Mouse (Mus musculus) neutrophil, adult 5-6 weeks (primary cell): ENCODE results near the gene Fzd9. TPM values are rescaled to one million over a fixed set of nuclear protein-coding genes. Genes with fewer than 3 reads are reported as not detected.
"Not testable (repeated sequence)": the region's sequence is repeated elsewhere in the genome, so short reads cannot be mapped to it uniquely, and the experiment has no call there.

Experiments
- ATAC-seq: fragments of 151-379, 151-347 bp; 2 replicates; pipeline ENCODE4 v1.8.0; 2017; ENCODE audit warnings: mild to moderate bottlenecking, moderate TSS enrichment; ENCODE audit not compliant: insufficient number of reproducible peaks, poor library complexity, low FRiP score, severe bottlenecking; ENCODE audit errors: extremely low read depth
- total RNA-seq: library from RNA; stranded (forward); fragments of 200-1000 nt; gene quantifications from 2 replicates; pipeline ENCODE4 v1.2.3, GENCODE M21; 2017

The Fzd9 gene
- total RNA-seq, 1 experiment from 2014 or later = not detected

DNA sequence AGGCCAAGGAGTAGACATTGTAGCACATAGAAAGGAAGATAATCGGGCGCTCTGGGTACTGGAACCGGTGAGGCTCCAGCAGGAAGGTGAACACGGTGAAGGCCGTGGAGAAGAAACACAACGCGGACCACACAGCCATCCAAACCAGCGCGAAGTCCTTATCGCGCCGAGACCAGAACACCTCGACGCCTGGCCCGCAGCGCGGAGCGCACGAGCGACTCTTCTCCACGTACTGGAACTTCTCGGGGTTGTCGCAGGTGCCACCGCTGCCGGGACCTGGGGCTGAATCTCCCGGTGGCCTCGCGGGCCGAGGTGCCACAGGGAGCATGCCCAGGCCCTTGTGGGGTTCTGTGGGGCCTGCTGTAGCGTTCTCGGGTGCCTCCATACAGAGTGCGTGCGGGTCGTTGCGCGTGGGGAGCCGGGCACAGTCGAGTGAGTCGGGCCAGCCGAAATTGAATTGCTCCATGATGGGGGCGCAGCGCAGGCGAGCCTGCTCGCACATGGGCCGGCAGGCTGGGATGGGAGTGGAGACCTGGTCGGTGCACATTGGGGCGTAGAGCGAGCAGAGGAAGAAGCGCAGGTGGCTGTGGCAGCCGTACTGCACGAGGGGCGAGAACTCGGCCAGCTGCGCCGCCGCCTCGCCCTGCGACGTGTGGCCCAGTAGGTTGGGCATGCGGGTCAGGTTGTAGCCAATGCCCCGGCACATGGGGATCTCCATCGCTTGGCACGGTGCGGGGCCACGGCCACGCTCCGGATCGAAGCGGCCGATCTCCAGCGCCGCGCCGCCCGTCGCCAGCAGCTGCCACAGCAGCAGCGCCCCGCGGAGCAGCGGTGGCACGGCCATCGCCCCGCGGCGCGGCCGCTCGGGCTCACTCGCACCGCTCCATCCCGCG lies 598 bp downstream of the Fzd9 start:
- ATAC-seq = no peak

DNA sequence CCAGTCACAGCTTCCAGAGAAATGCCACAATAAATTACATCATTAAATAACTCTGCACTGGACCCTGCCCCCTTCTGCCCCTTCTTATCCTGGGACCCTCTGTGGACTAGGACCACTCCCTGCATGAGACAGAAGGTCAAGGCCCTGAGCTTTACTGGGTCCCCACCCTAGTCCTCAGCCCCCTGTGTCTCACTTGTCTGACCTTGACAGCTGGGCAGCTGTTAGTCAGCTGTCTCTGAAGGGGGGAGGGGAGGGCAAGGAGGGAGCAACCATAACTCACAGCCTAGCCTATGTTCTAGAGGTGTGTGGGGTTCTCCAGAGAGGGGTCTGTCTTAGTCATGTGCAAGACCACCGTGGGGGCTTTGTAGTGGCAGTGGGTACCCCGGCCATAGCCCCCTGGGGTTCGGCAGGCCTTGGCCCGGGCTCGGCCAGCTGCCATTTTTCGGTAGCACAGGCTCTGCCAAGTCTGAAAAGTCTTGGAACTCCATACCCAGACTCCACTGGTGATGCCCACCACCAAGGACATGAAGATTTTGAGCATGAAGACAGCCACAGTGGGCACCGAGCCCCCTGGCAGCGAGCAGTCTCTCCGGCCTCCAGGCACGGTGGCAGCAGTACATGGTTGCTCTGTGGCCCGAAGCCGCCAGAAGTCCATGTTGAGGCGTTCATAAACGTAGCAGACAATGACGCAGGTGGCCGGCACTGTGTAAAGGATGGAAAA lies 1.9 kb downstream of the Fzd9 start:
- no peak for ATAC-seq

DNA sequence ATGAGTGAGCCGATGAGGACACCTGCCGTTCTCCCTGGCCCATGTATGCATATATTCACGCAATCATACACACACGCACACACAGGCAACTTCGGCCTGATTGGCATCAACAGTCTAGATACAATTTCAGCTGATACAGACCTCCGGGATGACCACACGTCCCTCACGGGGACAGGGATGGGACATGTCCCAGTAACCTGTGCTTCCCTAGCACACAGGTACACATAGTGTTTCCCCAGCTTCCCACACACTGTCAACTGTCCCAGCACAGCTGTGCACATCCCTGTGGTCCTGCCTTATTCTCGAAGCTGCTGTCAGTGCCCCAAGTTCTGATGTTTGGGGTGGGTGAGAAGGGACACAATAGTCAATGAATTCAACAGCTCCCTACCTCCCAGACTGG lies 3.7 kb downstream of the Fzd9 start:
- ATAC-seq = no peak

DNA sequence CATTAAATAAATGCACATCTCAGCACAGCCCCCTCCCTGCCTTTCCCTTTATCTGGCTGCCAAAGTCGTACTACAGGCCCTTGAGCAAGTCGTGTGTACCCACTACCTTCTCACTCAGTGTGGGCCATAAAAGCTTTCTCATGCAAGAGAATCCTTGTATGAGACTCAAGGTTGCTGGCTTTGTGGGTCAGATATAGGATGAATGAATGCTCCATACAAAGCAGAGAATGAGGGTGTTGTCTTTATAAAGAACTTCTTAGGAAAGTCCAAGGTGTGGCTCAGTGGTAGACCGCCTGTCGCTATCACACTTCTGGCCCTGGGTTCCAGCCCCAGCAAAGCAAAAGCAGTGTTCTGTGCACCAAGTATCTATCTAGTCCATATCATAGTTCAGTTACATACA lies 4.5 kb downstream of the Fzd9 start:
- no peak for ATAC-seq

DNA sequence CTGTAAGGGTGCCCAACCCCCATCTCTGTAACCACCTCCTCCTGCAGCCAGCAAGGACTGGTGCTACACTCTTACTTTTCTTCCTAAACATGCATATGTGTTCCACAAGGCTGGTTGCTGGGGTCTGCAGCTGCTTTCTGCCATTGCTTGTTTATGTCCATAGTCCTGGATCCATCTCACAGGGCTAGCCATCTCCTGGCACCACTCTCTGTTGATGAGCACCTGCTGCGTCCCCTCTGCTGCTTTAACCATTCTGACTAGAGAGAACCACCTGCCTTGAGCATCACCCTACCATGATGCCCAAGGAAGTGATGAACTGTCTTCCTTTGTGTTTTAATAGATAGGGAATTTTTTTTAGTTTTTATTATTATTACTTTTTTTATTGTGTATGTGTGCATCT lies 7.9 kb downstream of the Fzd9 start:
- no peak for ATAC-seq

DNA sequence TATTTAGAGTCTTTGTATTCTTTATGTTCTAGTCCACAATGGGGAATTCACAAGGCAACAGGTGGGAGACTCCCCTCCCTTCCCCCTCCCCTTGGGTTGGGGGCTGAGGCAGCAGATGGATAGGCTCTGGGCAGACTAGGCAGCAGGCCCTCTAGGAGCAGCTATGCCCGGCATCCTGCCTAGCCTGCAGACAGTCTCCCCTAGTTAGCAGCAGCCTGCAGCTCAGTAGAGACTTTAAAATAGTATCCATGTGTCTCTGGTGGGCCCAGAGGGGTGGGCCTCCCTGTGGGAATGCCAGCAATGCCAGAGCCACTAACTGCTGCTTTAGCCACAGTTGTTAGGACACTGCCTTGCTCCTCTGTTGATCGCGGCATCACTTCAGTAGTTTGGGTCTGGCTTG lies 8.4 kb downstream of the Fzd9 start:
- ATAC-seq = no peak

DNA sequence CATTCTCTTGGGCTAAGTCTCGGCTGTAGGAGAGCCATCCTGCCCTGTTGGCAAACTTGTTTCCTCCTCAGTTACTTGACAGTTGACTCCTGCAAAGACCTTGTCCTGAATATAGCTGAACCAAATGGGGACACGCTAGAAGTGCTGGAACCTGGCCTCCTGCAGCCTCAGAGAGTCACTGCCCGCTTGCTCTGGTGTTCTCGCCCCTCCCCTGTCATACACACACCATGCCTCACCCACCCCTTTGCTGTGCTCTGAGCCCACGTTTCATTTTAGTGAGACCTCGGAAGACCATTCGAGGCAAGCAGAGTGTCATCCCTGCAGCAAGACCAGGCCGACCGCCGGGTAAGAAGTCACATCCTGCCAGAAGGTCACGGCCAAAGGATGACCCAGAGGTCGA lies 8.9 kb downstream of the Fzd9 start:
- ATAC-seq = no peak

DNA sequence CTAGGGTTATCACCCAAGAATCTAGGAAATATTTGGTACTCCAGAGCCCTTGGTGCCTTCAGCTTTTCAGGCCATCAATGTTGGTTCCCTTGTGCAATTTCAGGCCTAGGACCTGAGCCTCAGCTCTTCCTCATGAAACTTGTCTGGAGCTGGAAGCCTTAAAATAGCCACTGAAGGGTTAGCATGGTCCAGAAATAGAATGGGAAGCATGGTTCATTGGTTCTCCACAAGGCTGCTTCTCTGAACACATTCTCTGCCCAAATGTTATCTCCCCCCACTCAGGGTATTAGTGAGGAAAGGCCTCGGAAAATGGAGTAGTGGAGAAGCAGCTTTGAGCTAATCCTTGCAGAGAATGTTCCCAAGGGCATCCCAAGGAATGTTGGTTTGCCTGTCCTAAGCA lies 9.6 kb downstream of the Fzd9 start:
- no peak for ATAC-seq

DNA sequence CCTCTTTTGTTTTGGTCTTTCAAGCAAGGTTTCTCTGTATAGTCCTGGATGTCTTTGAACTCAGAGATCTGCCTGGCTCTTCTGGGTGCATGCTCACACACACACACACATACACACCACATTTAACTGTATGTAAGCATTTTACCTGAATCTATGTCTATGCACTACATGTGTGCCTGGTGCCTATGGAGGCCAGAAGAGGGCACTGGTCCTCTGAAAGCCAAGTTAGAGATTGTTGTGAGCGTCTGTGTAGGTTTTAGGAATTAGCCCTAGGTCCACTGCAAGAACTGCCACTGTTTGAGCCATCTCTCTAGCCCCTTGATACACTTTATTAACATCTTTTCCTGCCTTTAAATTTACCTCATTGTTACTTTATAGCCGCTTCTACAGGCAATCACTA lies 12.2 kb downstream of the Fzd9 start:
- no peak for ATAC-seq

DNA sequence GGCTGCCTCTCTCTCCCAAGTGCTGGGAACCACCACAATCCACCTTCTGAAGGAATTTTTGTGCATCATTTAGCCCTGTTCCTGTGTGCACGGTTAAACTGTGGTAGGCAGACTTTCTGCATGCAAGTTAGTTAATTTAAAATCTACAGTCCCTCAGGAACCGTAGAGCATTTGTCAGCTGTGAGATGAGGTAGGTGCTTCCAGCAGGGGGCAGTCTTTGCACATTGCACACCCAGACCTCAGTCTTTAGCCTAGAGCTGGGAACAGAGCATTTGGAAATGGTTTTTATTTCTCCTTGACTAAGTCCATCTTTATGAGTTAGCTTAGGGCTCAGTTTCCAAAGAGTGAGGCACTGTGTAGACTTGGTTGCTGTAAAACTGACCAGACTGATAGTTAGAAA lies 14.5 kb downstream of the Fzd9 start:
- ATAC-seq = no peak

DNA sequence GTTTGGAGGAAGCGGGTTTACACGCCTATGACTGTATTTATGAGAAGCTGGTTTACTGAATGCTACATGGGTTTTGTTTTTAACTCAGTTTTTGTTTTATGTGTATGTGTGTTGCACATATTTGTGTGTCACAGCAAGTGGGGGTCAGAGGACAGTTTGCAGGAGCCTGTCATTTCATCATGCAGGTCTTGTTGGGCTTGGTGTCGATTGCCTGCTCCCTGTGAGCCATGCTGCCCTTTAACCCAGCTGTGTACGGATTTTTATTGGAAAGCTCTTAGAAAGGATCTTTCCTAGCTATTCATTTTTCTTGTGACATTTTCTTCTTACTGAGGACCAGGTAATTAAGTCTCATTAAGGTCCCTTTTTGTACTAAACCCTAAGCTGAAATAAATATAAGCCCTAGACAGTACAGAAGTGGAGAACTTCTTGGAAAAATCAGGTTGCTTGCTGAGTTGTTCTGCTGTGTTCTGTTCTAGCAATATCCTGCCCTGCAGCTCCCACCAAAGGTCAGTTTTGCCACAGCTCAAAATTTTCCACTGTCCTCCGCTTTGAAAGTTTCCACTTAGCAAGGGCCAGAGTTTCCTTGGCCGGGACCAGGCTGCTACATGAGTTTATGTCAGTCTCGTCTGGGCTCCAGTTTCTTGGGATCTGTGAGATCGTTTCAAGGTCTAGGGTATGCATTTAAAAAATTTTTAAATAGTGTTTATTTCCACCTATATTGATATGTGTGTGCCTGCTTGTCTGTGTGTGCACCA lies 17.7 kb downstream of the Fzd9 start:
- ATAC-seq = no peak

DNA sequence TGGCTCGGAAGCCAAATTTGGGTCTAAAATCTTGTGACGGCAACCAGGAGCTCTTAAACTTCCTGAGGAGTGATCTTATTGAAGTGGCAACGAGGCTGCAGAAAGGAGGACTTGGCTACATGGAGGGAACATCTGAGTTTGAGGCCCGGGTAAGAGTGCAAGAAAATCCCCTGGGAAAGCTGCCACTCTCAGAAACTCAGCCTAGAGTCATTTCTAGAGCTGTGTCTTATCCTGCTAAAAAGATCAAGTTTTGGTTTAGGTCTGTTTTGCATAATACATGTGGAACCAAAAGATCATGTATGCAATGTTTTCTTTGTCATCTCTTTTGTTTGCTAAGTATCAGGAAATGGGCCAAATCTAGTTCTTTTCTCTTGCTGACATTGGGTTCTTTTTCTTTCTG lies 20.8 kb downstream of the Fzd9 start:
- no peak for ATAC-seq

DNA sequence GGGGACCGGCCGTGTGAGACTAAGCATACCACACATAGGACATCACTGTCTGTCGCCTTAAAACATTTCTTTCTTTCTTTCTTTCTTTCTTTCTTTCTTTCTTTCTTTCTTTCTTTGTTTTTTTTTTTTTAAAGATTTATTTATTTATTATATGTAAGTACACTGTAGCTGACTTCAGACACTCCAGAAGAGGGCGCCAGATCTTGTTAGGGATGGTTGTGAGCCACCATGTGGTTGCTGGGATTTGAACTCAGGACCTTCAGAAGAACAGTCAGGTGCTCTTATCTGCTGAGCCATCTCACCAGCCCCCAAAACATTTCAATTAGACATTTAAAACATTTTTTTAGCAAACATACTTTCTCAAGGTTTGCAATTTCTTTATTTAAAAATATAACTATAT lies 25.2 kb downstream of the Fzd9 start:
- ATAC-seq = not testable (repeated sequence)

DNA sequence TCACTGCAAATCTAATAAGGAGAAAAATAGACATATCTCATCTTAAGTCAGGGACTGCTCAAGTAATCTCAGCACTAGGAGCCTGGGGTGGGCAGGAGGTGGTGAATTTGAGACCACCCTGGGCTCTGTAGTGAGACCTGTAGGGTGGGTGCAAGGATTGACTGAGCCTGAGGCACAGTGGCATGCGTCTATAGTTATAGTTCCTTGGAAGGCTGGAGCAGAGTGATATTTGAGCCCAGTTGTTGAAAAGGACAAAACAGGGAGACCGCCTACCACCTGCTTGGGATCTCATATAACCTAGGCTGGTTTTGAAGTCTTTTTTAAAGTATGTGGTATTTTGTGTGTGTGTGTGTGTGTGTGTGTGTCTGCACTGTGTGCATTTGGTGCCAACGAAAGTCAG lies 26.9 kb downstream of the Fzd9 start:
- no peak for ATAC-seq

DNA sequence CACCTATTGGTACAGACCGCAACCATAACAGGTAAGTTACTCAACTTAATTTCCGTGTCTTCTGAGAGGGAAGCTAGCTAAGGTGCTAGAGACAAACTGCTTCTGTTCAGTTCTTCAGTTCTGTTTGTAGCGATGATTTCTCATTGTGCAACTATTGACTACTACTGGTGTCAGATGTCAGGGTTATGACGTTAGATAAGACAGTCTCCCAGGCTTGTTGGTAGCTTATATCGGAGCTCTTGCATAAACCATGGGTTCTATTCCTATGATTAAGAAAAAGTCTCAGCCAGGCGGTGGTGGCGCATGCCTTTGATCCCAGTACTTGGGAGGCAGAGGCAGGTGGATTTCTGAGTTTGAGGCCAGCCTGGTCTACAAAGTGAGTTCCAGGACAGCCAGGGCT lies 29.0 kb downstream of the Fzd9 start:
- ATAC-seq = no peak

DNA sequence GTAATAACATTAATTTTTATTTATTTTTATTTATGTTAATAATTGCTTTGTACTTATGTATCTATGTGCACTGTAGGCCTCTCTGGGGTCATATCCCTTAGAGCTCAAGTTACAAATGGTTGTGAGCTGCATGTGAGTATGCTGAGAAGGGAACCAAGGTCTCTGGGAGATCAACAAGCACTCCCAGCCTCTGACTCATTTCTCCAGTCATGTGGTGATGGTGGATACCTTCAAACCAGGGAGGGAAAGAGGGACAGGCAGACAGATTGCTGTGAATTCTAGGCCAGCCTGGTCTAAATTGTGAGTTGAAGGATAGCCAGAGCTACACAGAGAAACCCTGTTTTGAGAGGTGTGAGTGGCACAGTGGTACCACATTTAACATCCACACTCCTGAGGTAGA lies 30.1 kb downstream of the Fzd9 start:
- no peak for ATAC-seq

DNA sequence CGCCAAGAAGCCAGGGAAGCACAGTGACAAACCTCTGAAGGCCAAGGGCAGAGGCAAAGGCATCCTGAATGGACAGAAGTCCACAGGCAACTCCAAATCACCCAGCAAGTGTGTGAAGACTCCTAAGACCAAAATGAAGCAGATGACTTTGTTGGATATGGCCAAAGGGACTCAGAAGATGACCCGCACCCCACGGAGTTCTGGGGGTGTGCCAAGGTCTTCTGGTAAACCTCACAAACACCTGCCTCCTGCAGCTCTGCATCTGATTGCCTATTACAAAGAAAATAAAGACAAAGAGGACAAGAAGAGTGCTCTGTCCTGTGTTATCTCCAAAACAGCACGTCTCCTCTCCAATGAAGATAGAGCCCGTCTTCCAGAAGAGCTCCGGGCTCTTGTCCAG lies 34.2 kb downstream of the Fzd9 start:
- no peak for ATAC-seq

DNA sequence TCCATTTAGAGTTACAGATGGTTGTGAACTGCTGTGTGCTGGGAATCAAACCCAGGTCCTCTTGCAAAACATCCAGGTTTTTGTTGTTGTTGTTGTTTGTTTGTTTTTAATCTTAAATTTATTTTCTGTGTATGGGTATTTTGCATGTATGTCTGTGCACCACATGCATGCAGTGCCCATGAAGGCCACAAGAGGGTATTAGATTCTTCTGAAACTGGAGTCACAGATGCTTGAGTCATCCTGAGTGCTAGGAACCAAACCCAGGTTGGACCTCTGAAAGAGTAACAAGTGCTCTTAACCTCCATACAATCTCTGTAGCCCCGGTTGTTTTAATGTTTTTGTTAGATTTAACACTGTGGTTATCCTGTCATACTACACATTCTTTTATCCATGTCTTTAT lies 42.8 kb downstream of the Fzd9 start:
- no peak for ATAC-seq

DNA sequence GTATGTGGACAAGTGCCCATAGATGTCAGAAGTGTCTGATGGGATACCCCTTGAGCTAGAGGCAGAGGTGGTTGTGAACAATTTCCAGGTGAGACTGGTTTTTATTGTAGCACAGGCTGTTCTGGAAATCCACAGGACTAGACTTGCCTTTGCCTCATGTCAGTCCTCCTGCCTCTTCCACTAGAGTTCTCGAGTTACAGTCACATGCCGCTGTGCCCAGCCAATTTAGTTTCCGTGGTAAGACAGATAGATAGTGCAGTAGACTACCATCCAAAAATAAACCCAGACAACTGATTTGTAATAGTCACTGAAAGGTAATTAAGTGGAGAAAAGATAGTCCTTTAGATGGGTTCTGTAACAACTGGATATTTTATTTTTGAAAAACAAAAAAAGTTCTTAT lies 48.3 kb downstream of the Fzd9 start:
- no peak for ATAC-seq
